Mouse (Mus musculus) fibroblast of lung, adult 2 months (primary cell): Measurements from ENCODE around the gene Hpse2.

Experiments used
- DNase-seq: peaks from one replicate; pipeline ENCODE4 v3.0.0-alpha.2; 2011; ENCODE audit warnings: low read depth

Hpse2 gene

DNA sequence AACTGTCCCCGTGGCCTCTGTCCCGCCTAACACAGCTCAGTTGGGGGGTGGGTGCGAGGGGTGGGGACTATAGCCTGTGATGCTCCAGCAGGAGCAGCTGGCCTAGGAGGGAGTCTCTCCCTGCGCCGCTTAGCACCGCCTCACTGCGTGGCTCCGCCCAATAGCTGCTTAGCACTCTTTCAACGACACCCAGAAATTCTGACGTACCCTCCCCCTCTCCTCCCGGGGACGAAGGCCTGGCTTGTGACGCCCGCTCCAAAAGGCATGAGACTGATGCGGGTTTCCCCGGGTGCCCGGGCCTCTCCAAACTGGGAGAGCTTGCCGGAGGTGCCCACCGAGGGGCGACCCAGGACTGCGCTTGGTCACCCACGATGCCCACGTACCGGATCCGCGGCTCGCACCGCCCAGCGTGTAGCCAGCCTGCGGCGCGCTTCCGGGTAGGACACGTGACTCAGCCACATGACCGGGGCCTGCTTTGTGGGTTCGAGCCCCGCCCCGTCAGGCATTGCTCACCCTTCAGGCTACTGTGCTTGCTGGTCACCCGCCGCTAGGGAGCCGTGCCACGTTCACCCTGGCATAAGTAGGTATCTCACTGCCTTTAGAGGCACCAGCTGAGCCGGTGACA, 608.5 kb downstream of the Hpse2 start, which contains the start of gene Hps1:
TSS of gene Hps1 (minus strand) at position 448 of the 625 bp plus-strand sequence.
- peak; percentile 83 for DNase-seq

DNA sequence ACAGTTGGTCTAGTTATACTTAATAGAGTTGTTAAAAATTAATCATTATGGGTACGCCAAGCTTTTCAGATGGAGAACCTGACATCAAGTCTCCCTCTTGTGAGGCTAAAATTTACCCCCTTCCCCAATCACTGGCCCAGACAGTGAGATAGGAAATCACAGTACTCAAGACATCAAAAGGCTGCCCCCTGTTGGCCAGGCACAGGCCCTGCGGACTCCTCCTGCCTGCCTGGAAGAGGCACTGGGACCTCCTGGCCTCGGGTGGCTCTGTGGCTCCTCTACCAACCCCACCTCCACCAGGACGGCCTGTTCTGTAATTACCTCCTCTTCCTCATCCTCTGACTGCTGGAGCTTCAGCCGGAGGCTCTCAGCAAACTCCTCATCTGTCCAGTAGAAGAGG, 610.4 kb downstream of the Hpse2 start:
- DNase-seq, result no peak

DNA sequence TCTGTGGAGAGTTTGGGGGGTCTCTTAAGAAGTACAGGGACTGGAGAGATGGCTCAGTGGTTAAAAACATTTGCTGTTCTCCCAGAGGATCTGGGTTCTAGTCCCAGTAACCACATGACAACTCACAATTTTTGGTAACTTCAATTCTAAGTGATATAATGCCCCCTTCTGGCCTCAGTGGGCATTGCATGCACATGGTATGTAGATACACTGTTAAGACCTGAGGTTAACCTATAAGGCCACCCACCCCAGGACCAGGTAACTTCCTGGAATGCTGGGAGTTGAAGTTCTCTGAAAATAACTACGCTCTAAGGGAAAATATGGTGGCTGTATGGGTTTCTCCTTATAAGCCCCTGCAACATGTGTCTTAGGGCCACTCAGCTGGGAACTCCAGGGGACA, 611.3 kb downstream of the Hpse2 start:
- DNase-seq, result no peak

DNA sequence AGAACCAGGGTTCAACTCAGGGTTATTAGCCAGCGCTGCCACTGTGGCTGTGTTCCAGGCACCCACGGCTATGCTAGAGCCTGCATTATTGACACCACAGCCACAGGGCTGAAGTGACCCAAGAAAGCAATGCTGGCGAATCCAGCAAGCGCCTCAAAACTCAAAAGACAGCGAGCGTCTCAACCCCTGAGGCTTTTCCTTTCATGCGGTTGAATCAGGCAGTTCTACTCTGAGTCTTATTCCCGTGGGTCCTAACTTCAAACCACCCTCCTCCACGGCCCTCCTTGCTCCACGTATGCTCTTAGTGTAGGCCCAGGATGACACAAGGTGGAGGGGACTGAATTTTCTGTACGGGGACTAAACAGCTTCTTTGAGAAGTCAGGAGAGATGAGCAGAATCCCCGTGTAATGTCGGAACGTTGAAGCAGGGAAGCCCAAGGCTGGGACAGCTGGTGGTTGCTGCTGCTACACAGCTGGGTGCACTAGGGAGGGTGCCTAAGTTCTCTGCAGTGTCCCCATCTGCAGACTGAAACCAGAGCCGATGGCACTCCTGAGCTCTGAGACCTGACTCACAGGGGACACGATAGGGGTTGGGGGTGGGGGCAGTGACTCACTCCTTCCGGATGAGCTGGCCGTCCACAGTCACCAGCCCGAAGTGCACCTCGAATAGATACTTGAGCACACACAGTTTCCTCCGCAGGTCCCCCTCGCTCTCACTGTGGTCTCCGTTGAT, 617.8 kb downstream of the Hpse2 start:
- DNase-seq, result no peak

DNA sequence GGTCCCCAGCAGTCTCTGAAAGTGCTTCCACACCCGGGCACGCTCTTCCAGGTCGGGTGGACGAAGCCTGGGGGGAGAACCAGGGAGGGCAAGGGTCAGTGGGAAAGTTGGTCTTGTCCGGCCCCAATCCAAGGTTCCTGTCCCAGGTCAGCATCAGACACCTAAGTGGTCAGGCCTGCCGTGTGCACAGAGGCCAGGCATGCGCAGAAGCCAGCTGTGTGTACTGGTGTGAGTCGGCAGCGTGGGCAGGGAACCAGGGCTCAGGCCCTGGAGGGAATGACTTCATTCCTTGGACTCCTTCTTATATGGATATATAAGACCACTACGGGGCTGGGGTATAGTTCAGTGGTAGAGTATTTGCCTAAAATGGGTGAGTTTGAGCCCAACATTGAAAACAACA, 618.5 kb downstream of the Hpse2 start:
- DNase-seq, result no peak

DNA sequence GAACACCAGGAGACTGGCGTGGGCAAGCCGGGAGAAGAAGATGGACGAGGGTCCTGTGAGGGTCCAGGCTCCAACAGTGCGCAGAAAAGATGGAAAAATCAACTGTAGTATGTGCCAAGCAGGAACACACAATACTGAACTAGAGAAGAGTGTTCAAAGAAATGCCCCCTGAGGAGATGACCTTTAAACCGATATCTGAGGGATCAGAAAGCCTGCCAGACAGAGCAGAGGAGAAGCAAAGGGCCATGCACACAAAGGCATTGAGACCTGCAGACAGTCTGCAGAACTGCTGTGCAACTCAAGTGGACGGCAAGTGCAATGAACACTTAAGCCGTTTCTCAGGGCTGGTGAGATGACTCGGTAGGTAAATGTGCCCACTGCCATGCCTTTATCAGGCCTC, 620.8 kb downstream of the Hpse2 start:
- no peak for DNase-seq

DNA sequence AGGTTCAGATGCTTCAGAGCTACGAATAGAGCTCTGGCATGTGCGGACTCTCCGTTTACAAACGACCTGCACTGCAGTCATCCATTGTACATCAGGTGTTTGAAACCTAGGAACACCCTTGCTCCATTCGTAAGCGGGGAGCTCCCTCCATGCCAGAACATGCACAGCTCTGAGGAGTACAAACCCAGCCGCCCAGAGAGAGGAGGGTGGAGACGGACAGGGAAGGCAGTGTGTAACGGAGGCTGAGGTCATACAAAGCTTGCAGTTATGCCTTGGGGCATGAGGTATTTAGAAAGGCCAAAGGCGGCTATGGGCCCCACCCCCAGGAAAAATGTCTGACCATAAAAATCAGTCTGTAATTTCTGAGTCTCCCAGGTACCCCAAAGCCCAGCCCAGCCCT, 623.8 kb downstream of the Hpse2 start:
- DNase-seq, result no peak

DNA sequence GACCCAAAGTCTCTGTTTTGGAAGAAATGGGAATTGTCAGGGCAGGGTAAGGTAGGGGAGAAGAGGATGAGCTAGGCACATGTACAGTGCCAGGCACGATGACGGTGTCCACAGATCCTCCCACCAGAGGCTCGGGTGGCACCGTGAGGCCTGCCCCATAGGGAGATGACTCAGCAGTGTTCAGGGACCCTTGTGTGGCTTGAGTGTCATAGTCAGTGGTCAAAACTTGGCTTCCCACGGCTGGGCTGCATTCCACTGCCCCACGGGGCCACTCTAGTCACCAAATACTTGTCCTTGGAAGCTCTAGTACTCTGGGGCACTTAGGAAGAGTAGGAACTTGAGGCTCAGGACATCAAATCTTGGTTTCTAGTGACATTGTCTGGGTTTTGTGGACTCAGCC, 631.5 kb downstream of the Hpse2 start:
- DNase-seq, result no peak

DNA sequence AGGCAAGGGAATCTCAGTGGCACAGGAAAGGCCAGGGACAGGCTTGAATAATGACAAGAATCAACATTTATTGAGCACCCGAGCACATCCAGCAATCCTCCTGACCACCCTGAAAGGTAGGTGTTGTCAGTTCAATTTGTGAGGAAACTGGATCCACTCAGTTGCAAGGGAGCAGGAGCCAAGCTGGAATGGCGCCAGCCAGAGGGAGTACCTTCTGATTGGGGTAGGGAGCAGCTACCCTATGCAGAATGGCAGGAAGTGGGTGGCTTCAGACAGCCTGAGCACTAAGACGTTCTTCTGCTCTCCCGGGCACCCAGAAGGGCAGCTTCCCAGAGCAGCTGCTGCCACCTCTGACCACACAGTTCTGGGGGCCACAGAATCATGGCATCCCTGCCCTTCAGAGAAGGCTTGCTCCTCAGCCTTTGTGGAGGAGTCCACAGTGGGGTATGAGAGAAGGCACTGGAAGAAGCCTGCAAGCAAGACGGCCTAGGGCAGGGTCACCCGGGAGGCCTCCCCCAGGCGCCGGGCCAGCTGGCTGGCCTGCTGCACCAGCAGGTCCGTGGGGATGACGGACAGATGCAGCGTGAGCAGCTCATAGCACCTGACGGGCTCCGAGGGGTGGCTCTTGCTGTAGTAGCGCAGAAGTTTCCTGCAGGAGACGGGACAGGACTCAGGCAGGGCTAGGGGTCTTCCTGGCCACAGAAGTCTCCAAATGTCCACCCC, 632.8 kb downstream of the Hpse2 start:
- DNase-seq, result no peak

DNA sequence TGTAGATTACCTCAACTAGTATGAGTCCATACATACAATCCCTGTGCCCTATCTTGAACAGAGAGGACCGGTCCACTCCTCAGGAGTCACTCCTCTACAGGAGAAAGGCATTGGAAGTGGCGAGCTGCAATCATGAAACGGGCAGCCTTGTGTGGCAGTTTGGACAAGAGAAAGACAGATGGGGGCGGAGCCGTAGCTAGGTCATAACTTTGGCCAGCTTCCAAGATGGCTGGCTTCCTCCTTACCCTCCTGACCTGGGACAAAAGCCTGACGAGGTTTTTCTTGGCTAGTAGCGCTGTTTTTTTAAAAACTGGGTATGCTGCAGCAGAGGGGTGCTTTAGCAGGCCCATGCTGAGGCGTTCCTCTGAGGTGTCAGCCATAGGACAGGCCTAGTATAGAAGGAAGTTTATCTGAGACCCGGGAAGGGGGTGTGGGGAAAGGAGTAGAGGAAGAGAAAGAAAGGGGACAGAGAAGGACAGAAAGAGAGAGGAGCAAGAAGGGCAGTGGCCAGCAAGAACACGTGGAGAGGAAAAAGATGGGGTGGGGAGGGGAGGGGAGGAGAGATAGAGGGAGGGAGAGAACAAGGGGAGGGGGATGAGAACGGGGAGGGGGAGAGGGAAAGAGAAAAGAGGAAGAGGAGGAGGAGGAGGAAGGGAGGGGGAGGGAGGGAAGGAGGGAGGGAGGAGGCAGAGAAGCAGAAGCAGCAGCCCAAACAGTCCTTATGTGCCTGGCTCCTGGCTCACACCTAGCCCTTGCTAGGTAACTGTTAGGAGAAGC, 634.8 kb downstream of the Hpse2 start:
- DNase-seq, result peak; percentile 59

DNA sequence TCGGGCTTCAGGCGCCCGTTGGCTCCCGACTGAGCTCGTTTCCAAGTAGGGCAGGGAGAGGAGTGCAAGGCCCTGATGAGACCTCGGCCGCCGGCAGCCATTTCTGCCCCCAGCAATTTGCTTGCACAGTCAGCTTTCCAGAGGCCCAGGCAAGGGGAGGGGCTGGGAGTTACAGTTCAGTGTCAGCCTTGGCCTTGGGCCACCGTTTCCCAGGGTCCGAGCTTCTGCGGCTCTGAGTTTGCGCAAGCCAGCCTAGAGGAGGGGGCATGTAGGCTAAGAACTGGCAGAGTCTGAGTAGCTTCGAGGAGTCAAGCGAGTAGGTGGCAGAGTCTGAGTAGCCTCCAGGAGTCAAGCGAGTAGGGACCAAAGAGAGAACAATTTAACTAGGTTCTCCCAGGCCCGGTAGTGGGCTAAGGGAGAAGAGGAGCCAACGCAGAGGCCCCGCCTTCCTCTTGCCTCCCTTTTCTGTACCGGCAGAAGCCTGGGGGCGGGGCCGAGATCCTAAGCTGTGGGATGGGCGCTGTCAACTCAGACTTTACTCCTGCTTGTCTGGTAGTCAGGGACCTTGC, 635.7 kb downstream of the Hpse2 start, which contains the start of gene Pyroxd2:
TSS of gene Pyroxd2 (minus strand) at position 413 of the 569 bp plus-strand sequence.
- DNase-seq, result peak; percentile 54

DNA sequence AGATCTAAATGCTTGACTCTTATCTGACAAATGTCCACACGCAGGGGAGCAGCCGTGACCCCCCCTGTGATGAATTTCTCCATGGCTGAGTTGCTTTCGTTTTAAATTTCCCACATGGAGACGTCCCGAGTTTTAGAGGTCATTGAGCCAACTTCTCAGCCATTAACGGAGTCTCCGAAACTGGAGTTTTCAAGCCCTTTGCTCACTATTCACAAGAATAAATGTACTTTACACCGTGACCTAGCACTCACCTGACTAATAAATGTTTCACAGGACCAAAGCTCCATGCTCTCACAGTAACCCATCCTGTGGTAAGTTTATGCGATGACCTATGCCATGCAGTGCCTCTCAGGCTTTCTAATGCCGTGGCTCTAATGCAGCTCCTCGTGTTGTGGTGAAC, 638.0 kb downstream of the Hpse2 start:
- DNase-seq, result no peak

DNA sequence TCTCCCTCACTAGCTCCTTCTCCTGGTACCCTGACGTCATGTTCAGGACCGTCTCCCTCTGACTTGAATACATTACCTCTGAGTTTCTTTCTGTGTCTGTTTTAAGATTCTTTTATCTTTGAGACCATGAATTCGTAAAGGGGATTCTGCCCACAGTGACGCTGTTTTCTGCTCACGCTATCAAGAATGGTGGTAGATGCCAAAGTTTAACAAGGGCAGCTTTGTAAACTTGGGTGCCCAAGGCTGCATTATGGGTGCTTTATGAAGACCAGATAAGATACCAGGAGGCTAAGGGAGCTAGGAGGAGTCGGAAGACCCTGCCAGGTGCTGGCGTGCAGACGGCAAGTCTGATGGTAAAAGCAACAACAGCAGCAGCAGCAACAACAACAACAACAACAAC, 641.5 kb downstream of the Hpse2 start:
- no peak for DNase-seq

DNA sequence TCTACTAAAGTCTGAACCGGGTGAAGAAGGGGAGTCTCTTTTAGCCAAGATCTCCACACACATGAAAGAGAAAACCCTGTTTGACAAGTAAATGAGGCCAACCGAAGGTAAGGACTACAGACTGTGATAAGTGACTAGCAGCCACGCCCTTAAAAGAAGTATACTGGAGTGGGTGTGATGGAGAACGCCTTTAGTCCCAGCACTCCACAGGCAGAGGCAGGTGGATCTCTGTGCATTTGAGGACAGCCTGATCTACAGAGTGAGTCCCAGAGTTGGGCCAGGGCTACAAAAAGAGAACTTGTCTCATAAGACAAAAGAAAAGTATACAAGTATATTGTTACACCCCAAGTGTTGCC, 642.3 kb downstream of the Hpse2 start:
- no peak for DNase-seq

DNA sequence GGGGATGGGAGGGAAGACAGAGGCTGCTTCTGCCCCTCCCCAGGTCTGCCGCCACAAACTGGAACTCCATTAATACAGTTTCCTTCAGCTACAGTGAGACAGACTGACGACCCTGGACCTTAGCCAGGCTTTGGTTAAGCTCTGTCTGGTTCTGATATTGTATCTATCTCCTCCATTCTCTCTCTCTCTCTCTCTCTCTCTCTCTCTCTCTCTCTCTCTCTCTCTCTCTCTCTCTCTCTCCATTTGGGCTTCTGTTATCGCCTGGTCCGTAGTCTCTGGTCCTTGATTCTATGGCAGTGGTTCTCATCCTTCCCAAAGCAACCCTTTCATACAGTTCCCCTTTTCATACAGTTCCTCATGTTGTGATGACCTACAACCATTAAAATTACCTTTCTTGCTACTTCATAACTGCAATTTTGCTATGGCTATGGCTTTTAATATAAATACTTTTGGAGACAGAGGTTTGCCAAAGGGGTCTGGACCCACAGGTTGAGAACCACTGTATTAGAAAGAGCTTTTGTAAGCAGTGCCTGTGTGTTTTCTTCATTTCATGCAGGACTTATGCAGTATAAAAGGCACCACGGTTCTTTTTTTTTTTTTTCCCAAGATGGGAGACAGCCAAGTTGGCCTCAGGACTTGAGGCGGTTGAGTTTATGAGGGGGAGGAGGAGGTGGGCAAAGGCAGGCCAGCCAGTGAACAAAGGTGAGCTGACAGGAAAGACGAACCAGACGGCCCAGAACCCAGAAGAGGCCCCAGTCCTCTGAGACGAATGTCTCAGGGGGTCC, 642.9 kb downstream of the Hpse2 start:
- DNase-seq, result no peak

DNA sequence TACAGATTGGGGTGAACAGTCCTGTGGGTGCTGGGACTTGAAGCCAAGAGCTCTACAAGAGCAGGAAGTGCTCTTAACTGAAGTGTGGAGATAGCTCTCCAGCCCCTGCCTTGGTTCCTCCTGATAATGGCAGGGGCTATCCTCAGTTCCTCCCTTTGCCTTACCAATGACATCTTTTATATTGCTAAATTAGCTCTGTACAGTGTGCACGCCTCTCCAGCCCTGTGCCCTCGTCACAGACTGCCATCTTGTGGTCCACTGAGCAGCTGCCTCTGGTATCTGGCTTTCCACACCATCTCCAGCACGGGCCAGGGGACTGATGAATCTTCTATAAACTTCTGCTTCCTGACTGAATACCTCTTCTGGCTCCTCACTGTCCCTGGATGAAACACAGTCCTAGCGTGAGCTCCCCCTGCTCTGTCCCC, 644.0 kb downstream of the Hpse2 start:
- peak; percentile 39 for DNase-seq

DNA sequence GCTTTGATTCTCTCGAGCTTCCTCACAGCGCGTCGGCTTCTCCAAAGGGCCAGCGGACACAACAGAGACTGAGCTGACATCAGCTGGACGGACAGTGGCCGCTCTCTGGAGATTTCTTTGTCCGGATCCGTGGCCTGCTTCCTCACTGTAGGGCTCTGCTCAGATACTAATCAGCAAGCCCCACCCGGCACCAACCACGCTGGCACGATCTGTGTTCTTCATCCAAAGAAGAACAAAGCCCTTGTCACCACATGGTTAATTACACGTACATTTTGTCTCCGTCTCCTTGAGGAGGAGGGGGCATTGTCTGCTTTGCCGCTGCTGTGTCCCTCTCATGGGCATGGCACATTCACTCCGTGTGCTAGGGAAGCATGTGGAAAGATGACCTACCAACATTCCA, 644.9 kb downstream of the Hpse2 start:
- DNase-seq, result no peak

DNA sequence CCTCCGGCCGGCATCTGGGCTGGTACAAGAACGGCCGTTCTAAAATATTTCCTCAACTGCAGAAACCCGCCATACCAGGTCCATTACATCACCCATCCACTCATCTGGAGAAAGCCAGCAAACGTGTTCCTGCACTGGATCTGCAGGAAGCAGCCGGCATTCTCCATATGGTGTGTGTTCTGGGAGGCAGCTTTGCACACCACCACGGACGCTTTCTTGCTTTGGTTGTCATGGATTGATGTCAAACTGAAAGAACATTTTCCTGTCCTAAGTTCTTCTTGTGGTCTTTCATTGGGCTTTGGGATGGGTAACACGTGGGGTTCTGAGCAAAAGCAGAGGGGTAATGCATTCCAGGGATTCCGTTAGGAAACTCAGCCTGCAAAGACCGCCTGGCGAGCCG, 646.3 kb downstream of the Hpse2 start:
- no peak for DNase-seq

DNA sequence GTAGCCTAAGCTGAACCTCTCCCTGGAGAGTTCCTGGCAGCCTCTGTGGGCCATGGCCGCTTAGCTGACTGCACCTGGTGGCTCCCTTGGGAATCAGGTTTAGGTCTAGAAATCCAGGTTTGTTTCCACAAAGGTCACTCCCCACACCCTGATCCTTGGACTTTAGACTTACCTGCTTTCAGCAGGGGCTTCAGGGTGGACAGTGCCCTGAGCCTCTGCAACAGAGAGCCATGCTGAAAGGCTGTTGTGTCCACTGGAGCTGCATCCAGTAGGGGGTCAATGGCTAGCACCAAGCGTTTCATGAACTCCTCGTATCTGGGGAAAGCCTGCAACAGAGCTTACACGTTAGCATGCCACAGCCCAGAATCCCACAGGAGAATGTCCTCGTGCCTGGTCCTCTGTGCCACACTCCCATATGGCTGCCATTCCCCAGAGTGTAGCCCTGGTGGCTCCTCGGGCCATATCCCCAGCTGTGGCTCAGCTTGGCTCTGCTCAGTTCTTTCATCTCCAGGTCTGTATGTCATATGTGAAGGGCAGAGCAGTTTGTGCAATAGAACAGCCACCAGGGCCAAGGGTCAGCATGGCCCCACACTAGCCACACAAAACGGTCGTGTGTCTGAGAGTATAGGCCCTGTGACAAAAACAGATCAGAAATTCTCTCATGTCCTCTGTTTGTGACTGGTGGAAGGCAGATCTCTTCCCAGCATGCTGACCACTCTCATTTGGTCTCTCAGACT, 647.8 kb downstream of the Hpse2 start:
- DNase-seq, result no peak

DNA sequence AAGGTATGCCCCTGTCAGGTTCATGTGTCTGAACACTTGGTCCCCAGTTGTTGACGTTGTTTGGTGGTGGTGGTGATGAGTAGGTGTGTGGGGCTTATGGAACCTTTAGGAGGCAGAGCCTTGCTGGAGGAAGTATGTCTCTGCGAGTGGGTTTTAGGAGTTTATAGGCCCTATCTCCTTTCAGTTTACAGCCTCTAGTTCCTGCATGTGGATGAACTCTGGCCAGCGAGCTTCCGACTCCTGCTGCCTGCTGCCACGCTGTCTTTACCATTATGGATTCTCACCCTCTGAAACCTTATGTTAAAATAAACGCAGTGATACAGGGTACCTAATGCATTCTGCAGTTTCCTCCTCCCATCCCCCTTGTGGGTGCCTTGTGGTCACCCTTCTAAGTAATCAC, 648.4 kb downstream of the Hpse2 start:
- no peak for DNase-seq

DNA sequence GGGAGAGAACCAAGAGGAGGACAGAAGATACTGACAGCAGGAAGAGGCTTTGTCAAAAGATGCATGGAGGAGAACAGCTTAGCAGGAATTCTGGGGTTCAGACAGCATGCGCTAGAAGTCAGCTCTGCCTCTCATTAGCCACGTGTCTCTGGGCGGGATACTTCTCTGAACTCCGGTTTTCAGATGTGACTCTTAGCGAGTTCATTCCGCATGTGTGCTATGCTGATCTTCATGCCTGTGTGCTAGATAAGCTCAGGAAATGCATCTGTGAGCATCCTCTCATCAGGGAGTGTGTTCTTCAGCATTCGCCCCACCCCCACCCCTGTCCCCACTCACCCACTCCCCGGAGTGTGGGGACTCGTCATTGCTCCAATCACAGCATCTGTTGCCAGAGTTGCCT, 650.4 kb downstream of the Hpse2 start:
- DNase-seq, result no peak
